Mouse (Mus musculus) midbrain, embryonic 16.5 days (tissue): Measurements from ENCODE around the gene Tent4b. TPM values are rescaled to one million over a fixed set of nuclear protein-coding genes. Genes with fewer than 3 reads are reported as not detected.

Experiments used
- ATAC-seq: fragments of 200-750 bp; cut with Nextera tagmentation; 2 replicates; pipeline ENCODE4 v1.8.0; 2017; ENCODE audit warnings: moderate TSS enrichment
- H3K27ac ChIP-seq: fragments of 300-500 bp; sonication (generic); 2 replicates; pipeline ENCODE4 v1.5.1; 2014; ENCODE audit warnings: mild to moderate bottlenecking, low read length, mixed read lengths
- H3K27me3 ChIP-seq: fragments of 300-500 bp; sonication (generic); 2 replicates; pipeline ENCODE4 v1.6.1; 2014; ENCODE audit warnings: low read depth, low read length, mixed read lengths; ENCODE audit not compliant: control insufficient read depth, insufficient read depth
- H3K36me3 ChIP-seq: fragments of 300-500 bp; sonication (generic); 2 replicates; pipeline ENCODE4 v1.6.1; 2014; ENCODE audit warnings: mild to moderate bottlenecking, low read length, moderate library complexity, mixed read lengths; ENCODE audit not compliant: control insufficient read depth, insufficient read depth
- H3K4me1 ChIP-seq: fragments of 300-500 bp; sonication (generic); 2 replicates; pipeline ENCODE4 v1.6.1; 2014; ENCODE audit warnings: mild to moderate bottlenecking, low read length, mixed read lengths; ENCODE audit not compliant: control insufficient read depth, insufficient read depth
- H3K4me2 ChIP-seq: fragments of 300-500 bp; sonication (generic); 2 replicates; pipeline ENCODE4 v1.6.1; 2014; ENCODE audit warnings: mild to moderate bottlenecking, low read length, mixed read lengths
- H3K4me3 ChIP-seq: fragments of 300-500 bp; sonication (generic); 2 replicates; pipeline ENCODE4 v1.5.1; 2014; ENCODE audit warnings: low read depth, mild to moderate bottlenecking, low read length, moderate library complexity, mixed read lengths
- H3K9ac ChIP-seq: fragments of 300-500 bp; sonication (generic); 2 replicates; pipeline ENCODE4 v1.6.1; 2014; ENCODE audit warnings: low read depth, low read length, mixed read lengths
- H3K9me3 ChIP-seq: fragments of 300-500 bp; sonication (generic); replicated peaks from 2 replicates; pipeline ENCODE4 v1.6.1; 2014; ENCODE audit warnings: mild to moderate bottlenecking, low read length, mixed read lengths; ENCODE audit not compliant: control insufficient read depth, poor library complexity, severe bottlenecking
- WGBS: fragments of 180-500 bp; shearing (Covaris S2); extraction: QIAGEN DNeasy Blood & Tissue Kit; methylation state at CpG from one replicate; pipeline ENCODE4 v1.1.7; 2014; 5-methylcytosine and 5-hydroxymethylcytosine counted together
- polyA plus RNA-seq: library from polyadenylated mRNA; unstranded; fragments of >200 nt; fragmentation: Nextera tagmentation; extraction: Ambion mirVana; gene quantifications from 2 replicates; pipeline ENCODE4 v1.2.1, GENCODE M21; 2015

The Tent4b gene
- polyA plus RNA-seq, 1 experiment from 2014 or later, result 11.0 TPM

GRCm38 (mm10) chr8:88252791-88253190, 53.8 kb downstream of the Tent4b start:
- Histone ChIP-seq H3K9ac (no peak overlapping the region), H3K4me3 (no peak overlapping the region), H3K9me3 (no peaks in the 10 kb centered on the region), H3K27ac (no peak overlapping the region), H3K4me2 (no peak overlapping the region), H3K27me3 (no peaks in the 10 kb centered on the region), H3K36me3 (peaks cover 4% of the 10 kb centered on the region), H3K4me1 (no peaks in the 10 kb centered on the region)
- WGBS, result 74% methylated on average over 3 of the region's 3 CpGs
- ATAC-seq, result no peak

- no peaks in the 10 kb centered on the region for H3K27me3 ChIP-seq
- no peak overlapping the region for H3K27ac ChIP-seq
- ATAC-seq, result no peak
- H3K9ac ChIP-seq, result no peak overlapping the region
- no peaks in the 10 kb centered on the region for H3K9me3 ChIP-seq
- no peak overlapping the region for H3K4me3 ChIP-seq
- WGBS, result 92% methylated on average over 7 of the region's 7 CpGs
- no peak overlapping the region for H3K4me2 ChIP-seq
- peaks cover 4% of the 10 kb centered on the region for H3K36me3 ChIP-seq
- no peaks in the 10 kb centered on the region for H3K4me1 ChIP-seq
Measured at GRCm38 (mm10) chr8:88254957-88255356, 55.9 kb downstream of the Tent4b start.

GRCm38 (mm10) chr8:88258024-88258423, 59.0 kb downstream of the Tent4b start:
- H3K4me1 ChIP-seq, result no peaks in the 10 kb centered on the region
- no peak overlapping the region for H3K27ac ChIP-seq
- WGBS, result 46% methylated on average over 6 of the region's 6 CpGs
- 0 out of 2 replicates have a peak, but pooled peaks cover 2% of the 10 kb centered on the region for H3K36me3 ChIP-seq
- no peak overlapping the region for H3K4me3 ChIP-seq
- no peaks in the 10 kb centered on the region for H3K27me3 ChIP-seq
- H3K9me3 ChIP-seq, result no peaks in the 10 kb centered on the region
- no peak overlapping the region for H3K9ac ChIP-seq
- H3K4me2 ChIP-seq, result no peak overlapping the region
- ATAC-seq, result no peak

GRCm38 (mm10) chr8:88258544-88258943, 59.5 kb downstream of the Tent4b start:
- Histone ChIP-seq H3K27ac (no peak overlapping the region), H3K9me3 (no peaks in the 10 kb centered on the region), H3K4me1 (no peaks in the 10 kb centered on the region), H3K4me2 (no peak overlapping the region), H3K36me3 (0 out of 2 replicates have a peak, but pooled peaks cover 2% of the 10 kb centered on the region), H3K4me3 (no peak overlapping the region), H3K27me3 (no peaks in the 10 kb centered on the region), H3K9ac (no peak overlapping the region)
- 51% methylated on average over 11 of the region's 11 CpGs for WGBS
- no peak for ATAC-seq

GRCm38 (mm10) chr8:88260466-88260980, 61.5 kb downstream of the Tent4b start:
- H3K4me3 ChIP-seq, result no peak overlapping the region
- ATAC-seq, result no peak
- WGBS, result 95% methylated on average over 7 of the region's 7 CpGs

GRCm38 (mm10) chr8:88262831-88263635, 64.0 kb downstream of the Tent4b start:
- WGBS, result 49% methylated on average over 14 of the region's 14 CpGs
- no peaks in the 10 kb centered on the region for H3K9me3 ChIP-seq
- H3K4me3 ChIP-seq, result no peak overlapping the region
- no peak overlapping the region for H3K4me2 ChIP-seq
- H3K9ac ChIP-seq, result no peak overlapping the region
- no peak overlapping the region for H3K27ac ChIP-seq
- no peaks in the 10 kb centered on the region for H3K36me3 ChIP-seq
- no peak for ATAC-seq
- H3K4me1 ChIP-seq, result no peaks in the 10 kb centered on the region
- H3K27me3 ChIP-seq, result no peaks in the 10 kb centered on the region

More at GRCm38 (mm10) chr8:88260466-88260980, 61.5 kb downstream of the Tent4b start:
- H3K9ac ChIP-seq, result no peak overlapping the region
- no peaks in the 10 kb centered on the region for H3K4me1 ChIP-seq
- no peak overlapping the region for H3K4me2 ChIP-seq
- H3K36me3 ChIP-seq, result no peaks in the 10 kb centered on the region
- no peaks in the 10 kb centered on the region for H3K27me3 ChIP-seq
- no peak overlapping the region for H3K27ac ChIP-seq
- H3K9me3 ChIP-seq, result no peaks in the 10 kb centered on the region

- Histone ChIP-seq H3K4me1 (no peaks in the 10 kb centered on the region), H3K4me2 (no peak overlapping the region), H3K4me3 (no peak overlapping the region), H3K36me3 (no peaks in the 10 kb centered on the region), H3K9ac (no peak overlapping the region), H3K27ac (no peak overlapping the region), H3K27me3 (no peaks in the 10 kb centered on the region; the same call in 1 of the 2 replicates), H3K9me3 (no peaks in the 10 kb centered on the region)
- no peak for ATAC-seq
- WGBS, result 13% methylated on average over 2 of the region's 2 CpGs
Measured at GRCm38 (mm10) chr8:88265511-88265910, 66.5 kb downstream of the Tent4b start.

- WGBS, result 51% methylated on average over 10 of the region's 10 CpGs
- H3K4me2 ChIP-seq, result no peak overlapping the region
- no peak overlapping the region for H3K9ac ChIP-seq
- H3K9me3 ChIP-seq, result no peaks in the 10 kb centered on the region
- no peak overlapping the region for H3K27ac ChIP-seq
- ATAC-seq, result 0 out of 2 replicates have a peak, but pooled peaks have one; percentile 56
- H3K4me1 ChIP-seq, result no peaks in the 10 kb centered on the region
- H3K27me3 ChIP-seq, result peaks cover 2% of the 10 kb centered on the region
- no peak overlapping the region for H3K4me3 ChIP-seq
- H3K36me3 ChIP-seq, result no peaks in the 10 kb centered on the region
Measured at GRCm38 (mm10) chr8:88266170-88266800, 67.3 kb downstream of the Tent4b start.
